Mouse (Mus musculus) liver, embryonic 13.5 days (tissue): ENCODE results near the gene Slc35g2. TPM values are rescaled to one million over a fixed set of nuclear protein-coding genes. Genes with fewer than 3 reads are reported as not detected.

Experiments used
- ATAC-seq: fragments of 200-750 bp; cut with Nextera tagmentation; 2 replicates; pipeline ENCODE4 v1.8.0; 2017; ENCODE audit warnings: low read depth, mild to moderate bottlenecking, moderate number of reproducible peaks, moderate library complexity
- DNase-seq: peaks from one replicate; pipeline ENCODE4 v3.0.0; 2022
- H3K27ac ChIP-seq: fragments of 300-500 bp; sonication (generic); 2 replicates; pipeline ENCODE4 v1.5.1; 2015; ENCODE audit warnings: moderate library complexity, mild to moderate bottlenecking, inconsistent platforms
- H3K27me3 ChIP-seq: fragments of 300-500 bp; sonication (generic); 2 replicates; pipeline ENCODE4 v1.6.1; 2015; ENCODE audit warnings: mild to moderate bottlenecking, inconsistent platforms
- H3K36me3 ChIP-seq: fragments of 300-500 bp; sonication (generic); 2 replicates; pipeline ENCODE4 v1.6.1; 2015; ENCODE audit warnings: mild to moderate bottlenecking, inconsistent platforms
- H3K4me1 ChIP-seq: fragments of 300-500 bp; sonication (generic); replicated peaks from 2 replicates; pipeline ENCODE4 v1.6.1; 2015; ENCODE audit warnings: inconsistent platforms
- H3K4me2 ChIP-seq: fragments of 300-500 bp; sonication (generic); 2 replicates; pipeline ENCODE4 v1.6.1; 2015; ENCODE audit warnings: inconsistent platforms, mild to moderate bottlenecking, moderate library complexity
- H3K4me3 ChIP-seq: fragments of 300-500 bp; sonication (generic); replicated peaks from 2 replicates; pipeline ENCODE4 v1.5.1; 2015; ENCODE audit warnings: mild to moderate bottlenecking, inconsistent platforms
- H3K9ac ChIP-seq: fragments of 300-500 bp; sonication (generic); 2 replicates; pipeline ENCODE4 v1.6.1; 2015; ENCODE audit warnings: mild to moderate bottlenecking, inconsistent platforms
- H3K9me3 ChIP-seq: fragments of 300-500 bp; sonication (generic); replicated peaks from 2 replicates; pipeline ENCODE4 v1.6.1; 2016; ENCODE audit warnings: inconsistent platforms
- WGBS: fragments of 180-500 bp; shearing (Covaris S2); methylation state at CpG from one replicate; pipeline ENCODE4 v1.1.7; 2015; ENCODE audit not compliant: insufficient replicate concordance; 5-methylcytosine and 5-hydroxymethylcytosine counted together
- polyA plus RNA-seq: library from polyadenylated mRNA; unstranded; fragments of >200 nt; fragmentation: Nextera tagmentation; extraction: Ambion mirVana; gene quantifications from 2 replicates; pipeline ENCODE4 v1.2.1, GENCODE M21; 2015

Slc35g2 gene
- polyA plus RNA-seq, 1 experiment from 2014 or later, result 0.91 TPM

- Histone ChIP-seq H3K27ac (no peak overlapping the region), H3K27me3 (no peaks in the 10 kb centered on the region), H3K4me2 (no peak overlapping the region), H3K9ac (no peak overlapping the region), H3K4me1 (peaks cover 24% of the 10 kb centered on the region), H3K9me3 (no peaks in the 10 kb centered on the region), H3K36me3 (peaks cover 3% of the 10 kb centered on the region; the same call in 1 of the 2 replicates), H3K4me3 (no peak overlapping the region)
- no peak for ATAC-seq
- no peak for DNase-seq
- 38% methylated on average over 2 of the region's 2 CpGs for WGBS
Measured at GRCm38 (mm10) chr9:100525225-100525624, 45.7 kb downstream of the Slc35g2 start.

- ATAC-seq, result no peak
- H3K27ac ChIP-seq, result no peak overlapping the region
- DNase-seq, result no peak
- no peaks in the 10 kb centered on the region for H3K27me3 ChIP-seq
- H3K4me3 ChIP-seq, result no peak overlapping the region
- 53% methylated on average over 2 of the region's 2 CpGs for WGBS
- no peaks in the 10 kb centered on the region for H3K9me3 ChIP-seq
- no peaks in the 10 kb centered on the region for H3K36me3 ChIP-seq
- no peak overlapping the region for H3K4me2 ChIP-seq
- no peak overlapping the region for H3K9ac ChIP-seq
- peaks cover 20% of the 10 kb centered on the region for H3K4me1 ChIP-seq
Measured at GRCm38 (mm10) chr9:100522029-100522428, 48.9 kb downstream of the Slc35g2 start.

GRCm38 (mm10) chr9:100520586-100520985 is 50.3 kb downstream of the Slc35g2 start:
- Histone ChIP-seq H3K27me3 (no peaks in the 10 kb centered on the region), H3K9ac (no peak overlapping the region), H3K9me3 (no peaks in the 10 kb centered on the region), H3K4me1 (peaks cover 20% of the 10 kb centered on the region), H3K27ac (no peak overlapping the region), H3K4me3 (no peak overlapping the region), H3K36me3 (no peaks in the 10 kb centered on the region), H3K4me2 (no peak overlapping the region)
- ATAC-seq (no peak), DNase-seq (peak; percentile 21)
- WGBS, result 3% methylated on average over 2 of the region's 2 CpGs

GRCm38 (mm10) chr9:100520012-100520411 is 50.9 kb downstream of the Slc35g2 start:
- peaks cover 20% of the 10 kb centered on the region for H3K4me1 ChIP-seq
- H3K9ac ChIP-seq, result no peak overlapping the region
- no peak overlapping the region for H3K27ac ChIP-seq
- H3K36me3 ChIP-seq, result no peaks in the 10 kb centered on the region
- ATAC-seq (no peak), DNase-seq (no peak)
- H3K27me3 ChIP-seq, result no peaks in the 10 kb centered on the region
- H3K4me2 ChIP-seq, result no peak overlapping the region
- 91% methylated on average over 3 of the region's 3 CpGs for WGBS
- H3K4me3 ChIP-seq, result no peak overlapping the region
- H3K9me3 ChIP-seq, result no peaks in the 10 kb centered on the region

- no peaks in the 10 kb centered on the region for H3K4me1 ChIP-seq
- no peak for ATAC-seq
- no peak overlapping the region for H3K27ac ChIP-seq
- no peak overlapping the region for H3K4me3 ChIP-seq
- 61% methylated on average over 2 of the region's 2 CpGs for WGBS
- no peaks in the 10 kb centered on the region for H3K27me3 ChIP-seq
- H3K9me3 ChIP-seq, result no peaks in the 10 kb centered on the region
- H3K9ac ChIP-seq, result no peak overlapping the region
- no peak for DNase-seq
- H3K4me2 ChIP-seq, result no peak overlapping the region
- no peaks in the 10 kb centered on the region for H3K36me3 ChIP-seq
Measured at GRCm38 (mm10) chr9:100507581-100507980, 63.3 kb downstream of the Slc35g2 start.

- Histone ChIP-seq H3K27ac (no peak overlapping the region), H3K4me2 (no peak overlapping the region), H3K27me3 (no peaks in the 10 kb centered on the region), H3K4me3 (no peak overlapping the region), H3K9me3 (no peaks in the 10 kb centered on the region), H3K36me3 (no peaks in the 10 kb centered on the region; the same call in 1 of the 2 replicates), H3K4me1 (no peaks in the 10 kb centered on the region), H3K9ac (no peak overlapping the region)
- 49% methylated on average over 2 of the region's 2 CpGs for WGBS
- ATAC-seq (no peak), DNase-seq (no peak)
Measured at GRCm38 (mm10) chr9:100506652-100507051, 64.2 kb downstream of the Slc35g2 start.

GRCm38 (mm10) chr9:100505498-100505897 is 65.4 kb downstream of the Slc35g2 start:
- 81% methylated on average over 4 of the region's 4 CpGs for WGBS
- Histone ChIP-seq H3K9me3 (no peaks in the 10 kb centered on the region), H3K9ac (no peak overlapping the region), H3K4me3 (no peak overlapping the region), H3K4me2 (no peak overlapping the region), H3K36me3 (peaks cover 3% of the 10 kb centered on the region; the same call in 1 of the 2 replicates), H3K27ac (no peak overlapping the region), H3K27me3 (no peaks in the 10 kb centered on the region), H3K4me1 (no peaks in the 10 kb centered on the region)
- ATAC-seq (no peak), DNase-seq (no peak)

Other genes starting within 250 kb of the Slc35g2 start
- 0.37 and 0.58 TPM in 2 replicates for gene Il20rb, start 84.3 kb downstream of the Slc35g2 start, polyA plus RNA-seq
- gene Nck1, start 25.0 kb downstream of the Slc35g2 start, polyA plus RNA-seq, result 24.8 and 32.3 TPM in 2 replicates
- 20.0 and 25.5 TPM in 2 replicates for gene Stag1, start 26.7 kb upstream of the Slc35g2 start, polyA plus RNA-seq